Mouse (Mus musculus): ENCODE results near the gene Gm20388. TPM values are rescaled to one million over a fixed set of nuclear protein-coding genes. Genes with fewer than 3 reads are reported as not detected.
A peak's percentile ranks its signal among the peaks of the same experiment; 100 is the strongest.

Gene Gm20388
- polyA plus RNA-seq, 1 experiment: 0.36 TPM

DNA sequence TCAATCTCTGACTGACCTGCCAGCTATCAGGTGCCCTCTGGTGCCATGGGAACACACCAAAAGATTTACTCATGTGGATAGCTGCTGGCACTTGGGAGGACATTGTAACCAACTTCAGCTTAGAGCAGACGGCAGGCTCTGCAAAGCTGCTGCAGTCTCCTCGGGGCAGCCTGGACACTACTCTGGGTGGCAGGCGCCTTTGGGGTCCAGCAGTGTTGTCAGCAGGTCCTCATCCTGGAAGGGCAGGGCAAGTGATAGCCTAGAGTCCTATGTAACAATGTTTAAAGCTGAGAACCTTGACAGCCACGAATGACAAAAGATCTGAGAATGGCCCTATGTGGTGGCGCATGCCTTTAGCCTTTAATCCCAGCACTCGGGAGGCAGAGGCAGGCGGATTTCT lies 1687.5 kb downstream of the Gm20388 start:
- no peaks in the 10 kb centered on the region for H3K9me3 ChIP-seq (ENCODE audit: control insufficient read depth, low read length)
- TF ChIP-seq GATA1 (IDR thresholded peaks at IDR 0.05; ENCODE audit: low read length) (no peak), TAL1 (IDR thresholded peaks at IDR 0.05; ENCODE audit: low read length) (no peak)
- H3K4me1 ChIP-seq (ENCODE audit: control insufficient read depth): peaks cover 4% of the 10 kb centered on the region
- no peaks in the 10 kb centered on the region for H3K27me3 ChIP-seq (ENCODE audit: control insufficient read depth)
- no peak overlapping the region for H3K4me3 ChIP-seq (replicated peaks)
- H3K36me3 ChIP-seq (ENCODE audit: control insufficient read depth): peaks cover 72% of the 10 kb centered on the region

DNA sequence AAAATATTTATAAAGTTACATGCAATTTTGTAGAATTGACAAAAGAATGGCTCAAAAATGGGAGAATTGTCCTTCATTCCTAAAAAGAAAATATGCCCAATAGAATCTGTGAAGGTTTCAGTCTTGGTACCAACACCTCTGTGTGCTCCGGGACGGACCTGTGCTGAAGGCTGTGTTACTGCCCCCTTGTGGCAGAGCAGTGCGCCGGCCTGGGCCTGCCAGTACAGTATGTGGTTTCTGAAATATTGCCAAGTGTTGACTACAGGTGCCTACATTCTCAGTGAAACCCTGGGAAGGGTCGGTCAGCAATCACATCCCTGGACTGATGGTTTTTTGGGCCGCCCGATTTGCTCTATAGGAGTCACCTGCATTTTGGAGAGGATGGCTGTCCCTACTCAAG lies 1688.3 kb downstream of the Gm20388 start:
- no peaks in the 10 kb centered on the region for H3K27me3 ChIP-seq (ENCODE audit: control insufficient read depth)
- no peak for TF ChIP-seq GATA1 (IDR thresholded peaks at IDR 0.05; ENCODE audit: low read length)
- TF ChIP-seq TAL1 (IDR thresholded peaks at IDR 0.05; ENCODE audit: low read length): no peak
- H3K4me1 ChIP-seq (ENCODE audit: control insufficient read depth): peaks cover 3% of the 10 kb centered on the region
- peaks cover 67% of the 10 kb centered on the region for H3K36me3 ChIP-seq (ENCODE audit: control insufficient read depth)
- no peak overlapping the region for H3K4me3 ChIP-seq (replicated peaks)
- no peaks in the 10 kb centered on the region for H3K9me3 ChIP-seq (ENCODE audit: control insufficient read depth, low read length)

DNA sequence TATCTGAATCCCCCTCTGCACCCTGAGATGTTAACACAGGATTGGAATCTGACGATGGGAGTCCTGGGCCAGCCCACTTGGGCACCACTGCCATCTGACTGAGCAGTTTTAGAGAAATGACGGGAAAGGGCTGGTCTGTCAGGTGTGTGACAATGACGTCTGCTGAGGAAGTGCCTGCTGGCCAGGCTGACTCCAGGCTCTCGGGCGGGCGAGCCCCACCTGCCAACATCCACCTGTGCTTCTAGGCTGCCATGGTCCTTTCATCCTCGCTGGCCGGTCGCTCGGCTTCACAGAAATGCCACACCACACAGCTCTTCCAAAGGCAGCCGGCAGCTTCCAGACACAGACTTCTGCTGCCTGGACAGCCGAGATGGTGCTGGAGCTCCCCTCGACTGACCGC lies 1689.2 kb downstream of the Gm20388 start:
- peaks cover 66% of the 10 kb centered on the region for H3K36me3 ChIP-seq (ENCODE audit: control insufficient read depth)
- no peak for TF ChIP-seq GATA1 (IDR thresholded peaks at IDR 0.05; ENCODE audit: low read length)
- TF ChIP-seq TAL1 (IDR thresholded peaks at IDR 0.05; ENCODE audit: low read length): no peak
- H3K4me1 ChIP-seq (ENCODE audit: control insufficient read depth): no peaks in the 10 kb centered on the region
- no peak overlapping the region for H3K4me3 ChIP-seq (replicated peaks)
- H3K9me3 ChIP-seq (ENCODE audit: control insufficient read depth, low read length): no peaks in the 10 kb centered on the region
- no peaks in the 10 kb centered on the region for H3K27me3 ChIP-seq (ENCODE audit: control insufficient read depth)

DNA sequence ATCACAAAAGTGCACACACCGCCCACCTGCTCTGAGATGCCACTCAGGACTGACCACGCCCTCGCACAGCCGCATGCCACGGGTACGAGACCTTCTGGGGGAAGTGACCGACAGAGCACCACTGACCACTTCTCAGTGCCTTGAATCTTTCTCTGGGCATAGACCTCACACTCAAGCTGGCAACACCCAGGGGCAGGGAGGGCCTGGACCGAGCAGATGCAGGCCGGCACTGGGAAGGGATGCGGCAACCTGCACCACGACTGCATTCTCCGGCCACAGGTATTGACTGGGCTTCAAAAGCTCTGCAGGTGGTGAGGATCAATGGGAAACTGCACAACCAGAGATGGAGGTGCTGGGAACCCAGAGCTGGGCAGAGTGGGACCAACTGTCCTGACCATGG lies 1691.8 kb downstream of the Gm20388 start:
- H3K27me3 ChIP-seq (ENCODE audit: control insufficient read depth): no peaks in the 10 kb centered on the region
- no peak overlapping the region for H3K4me3 ChIP-seq (replicated peaks)
- TF ChIP-seq TAL1 (IDR thresholded peaks at IDR 0.05; ENCODE audit: low read length): no peak
- TF ChIP-seq GATA1 (IDR thresholded peaks at IDR 0.05; ENCODE audit: low read length): no peak
- H3K4me1 ChIP-seq (ENCODE audit: control insufficient read depth): no peaks in the 10 kb centered on the region
- peaks cover 41% of the 10 kb centered on the region for H3K36me3 ChIP-seq (ENCODE audit: control insufficient read depth)
- H3K9me3 ChIP-seq (ENCODE audit: control insufficient read depth, low read length): no peaks in the 10 kb centered on the region

DNA sequence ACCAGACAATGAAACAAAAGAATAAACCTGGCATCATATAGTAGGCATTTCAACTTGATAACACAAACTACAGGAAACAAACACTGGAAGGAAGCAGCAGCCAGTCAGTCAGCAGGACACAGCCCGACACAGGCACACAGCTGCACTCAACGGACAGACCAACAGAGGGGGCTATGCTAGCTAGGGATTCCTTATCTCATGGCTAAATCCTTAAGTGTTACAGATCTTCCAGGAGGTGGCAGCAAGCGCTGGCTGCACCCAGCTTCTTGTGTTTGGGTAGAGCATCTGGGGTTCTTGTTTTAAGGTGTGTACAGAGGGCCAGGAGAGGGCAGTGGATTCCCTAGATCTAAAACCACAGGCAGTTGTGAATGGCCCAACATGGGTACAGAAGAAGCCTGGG lies 1692.2 kb downstream of the Gm20388 start:
- no peaks in the 10 kb centered on the region for H3K4me1 ChIP-seq (ENCODE audit: control insufficient read depth)
- no peaks in the 10 kb centered on the region for H3K27me3 ChIP-seq (ENCODE audit: control insufficient read depth)
- H3K4me3 ChIP-seq (replicated peaks): no peak overlapping the region
- H3K36me3 ChIP-seq (ENCODE audit: control insufficient read depth): peaks cover 36% of the 10 kb centered on the region
- TF ChIP-seq TAL1 (IDR thresholded peaks at IDR 0.05; ENCODE audit: low read length) (no peak), GATA1 (IDR thresholded peaks at IDR 0.05; ENCODE audit: low read length) (peak; percentile 49)
- H3K9me3 ChIP-seq (ENCODE audit: control insufficient read depth, low read length): no peaks in the 10 kb centered on the region

DNA sequence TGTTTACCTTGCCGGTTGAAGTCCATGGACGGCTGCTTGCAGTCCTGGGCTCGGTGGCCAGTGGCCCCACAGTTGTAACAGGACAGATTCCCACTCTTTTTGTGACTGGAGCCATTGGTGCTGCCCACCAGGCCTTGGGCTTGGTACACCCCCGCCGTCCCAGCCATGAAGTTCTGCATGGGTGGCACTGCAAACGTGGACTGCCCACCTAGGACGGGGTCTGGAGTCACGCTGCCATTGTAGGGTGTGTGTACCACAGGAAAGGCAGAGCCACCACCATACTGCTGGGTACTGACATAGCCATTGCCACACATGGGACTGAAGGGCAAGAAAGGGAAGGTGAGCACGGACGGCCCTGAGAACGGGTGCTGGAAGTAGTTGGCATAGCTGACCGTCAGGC lies 1693.2 kb downstream of the Gm20388 start:
- TF ChIP-seq TAL1 (IDR thresholded peaks at IDR 0.05; ENCODE audit: low read length): no peak
- TF ChIP-seq GATA1 (IDR thresholded peaks at IDR 0.05; ENCODE audit: low read length): no peak
- Histone ChIP-seq H3K9me3 (ENCODE audit: control insufficient read depth, low read length) (no peaks in the 10 kb centered on the region), H3K4me1 (ENCODE audit: control insufficient read depth) (no peaks in the 10 kb centered on the region), H3K4me3 (replicated peaks) (no peak overlapping the region), H3K36me3 (ENCODE audit: control insufficient read depth) (peaks cover 30% of the 10 kb centered on the region), H3K27me3 (ENCODE audit: control insufficient read depth) (no peaks in the 10 kb centered on the region)

DNA sequence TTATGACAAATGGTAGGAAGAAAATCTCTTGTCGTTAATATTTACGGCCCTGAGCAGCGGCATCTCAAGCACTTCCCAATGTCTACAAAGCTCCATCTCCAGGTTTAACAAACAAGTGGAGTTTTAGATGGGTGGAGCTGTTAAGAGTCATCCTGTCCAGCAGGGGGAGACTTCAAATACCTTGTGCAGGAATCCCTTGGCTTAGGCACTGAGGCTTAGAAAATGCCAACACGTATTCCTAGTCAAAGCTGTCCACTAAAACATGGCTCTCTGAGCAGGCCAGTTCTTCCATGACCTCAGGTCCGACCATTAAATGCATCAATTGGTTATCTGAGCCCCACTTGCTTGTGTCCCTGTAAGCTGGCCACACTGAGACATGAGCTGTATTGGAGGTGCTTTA lies 1697.0 kb downstream of the Gm20388 start:
- H3K9me3 ChIP-seq (ENCODE audit: control insufficient read depth, low read length): no peaks in the 10 kb centered on the region
- H3K4me3 ChIP-seq (replicated peaks): no peak overlapping the region
- TF ChIP-seq TAL1 (IDR thresholded peaks at IDR 0.05; ENCODE audit: low read length): no peak
- TF ChIP-seq GATA1 (IDR thresholded peaks at IDR 0.05; ENCODE audit: low read length): no peak
- H3K27me3 ChIP-seq (ENCODE audit: control insufficient read depth): no peaks in the 10 kb centered on the region
- peaks cover 11% of the 10 kb centered on the region for H3K36me3 ChIP-seq (ENCODE audit: control insufficient read depth)
- H3K4me1 ChIP-seq (ENCODE audit: control insufficient read depth): no peaks in the 10 kb centered on the region

DNA sequence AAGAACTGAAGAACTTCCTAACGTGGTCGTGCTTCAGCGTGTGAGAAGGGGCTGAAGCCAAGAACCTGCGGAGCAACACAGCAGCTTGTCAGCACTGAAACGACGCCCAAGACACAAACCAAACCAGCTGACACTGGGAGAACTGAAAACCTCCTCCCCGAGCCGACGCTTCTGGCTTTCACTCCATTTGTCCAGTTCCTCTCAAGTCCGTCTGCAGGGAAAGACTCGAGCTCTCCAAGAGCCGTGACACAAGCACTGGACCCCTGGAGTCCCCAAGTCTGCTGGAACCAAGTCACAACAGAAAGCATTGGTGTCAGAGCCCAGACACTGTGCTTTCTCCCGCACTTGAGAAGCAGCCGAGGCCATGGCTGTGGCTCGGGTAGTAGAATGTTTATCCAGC lies 1698.6 kb downstream of the Gm20388 start:
- Histone ChIP-seq H3K27me3 (ENCODE audit: control insufficient read depth) (no peaks in the 10 kb centered on the region), H3K4me3 (replicated peaks) (no peak overlapping the region)
- no peak for TF ChIP-seq GATA1 (IDR thresholded peaks at IDR 0.05; ENCODE audit: low read length)
- TF ChIP-seq TAL1 (IDR thresholded peaks at IDR 0.05; ENCODE audit: low read length): no peak

DNA sequence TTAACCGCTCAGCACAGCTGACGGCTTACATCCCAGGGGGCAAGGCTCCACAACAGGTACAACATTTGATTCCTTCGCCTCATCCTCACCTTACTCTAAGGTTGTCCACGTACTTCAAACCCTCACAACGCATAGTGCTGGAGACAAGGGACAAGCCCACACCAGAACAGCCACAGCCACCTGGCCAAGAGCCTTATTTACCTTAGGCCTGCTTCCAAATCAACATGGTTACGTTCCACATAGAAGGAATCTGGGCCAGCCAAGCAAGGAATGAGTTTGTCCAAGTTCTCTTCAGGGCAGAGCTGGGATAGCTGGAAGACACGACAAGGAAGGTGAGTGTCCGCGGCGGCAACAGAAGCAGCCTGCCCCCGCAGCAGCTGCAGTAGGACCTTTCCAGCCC lies 1699.3 kb downstream of the Gm20388 start:
- no peaks in the 10 kb centered on the region for H3K27me3 ChIP-seq (ENCODE audit: control insufficient read depth)
- no peaks in the 10 kb centered on the region; the same call in 1 of the 2 replicates for H3K36me3 ChIP-seq (ENCODE audit: control insufficient read depth)
- no peak for TF ChIP-seq GATA1 (IDR thresholded peaks at IDR 0.05; ENCODE audit: low read length)
- TF ChIP-seq TAL1 (IDR thresholded peaks at IDR 0.05; ENCODE audit: low read length): no peak
- H3K4me3 ChIP-seq (replicated peaks): no peak overlapping the region
- no peaks in the 10 kb centered on the region for H3K9me3 ChIP-seq (ENCODE audit: control insufficient read depth, low read length)
- H3K4me1 ChIP-seq (ENCODE audit: control insufficient read depth): no peaks in the 10 kb centered on the region

More for the DNA sequence above, 1698.6 kb downstream of the Gm20388 start:
- H3K4me1 ChIP-seq (ENCODE audit: control insufficient read depth): no peaks in the 10 kb centered on the region
- H3K9me3 ChIP-seq (ENCODE audit: control insufficient read depth, low read length): no peaks in the 10 kb centered on the region
- H3K36me3 ChIP-seq (ENCODE audit: control insufficient read depth): peaks cover 6% of the 10 kb centered on the region; the same call in 1 of the 2 replicates

DNA sequence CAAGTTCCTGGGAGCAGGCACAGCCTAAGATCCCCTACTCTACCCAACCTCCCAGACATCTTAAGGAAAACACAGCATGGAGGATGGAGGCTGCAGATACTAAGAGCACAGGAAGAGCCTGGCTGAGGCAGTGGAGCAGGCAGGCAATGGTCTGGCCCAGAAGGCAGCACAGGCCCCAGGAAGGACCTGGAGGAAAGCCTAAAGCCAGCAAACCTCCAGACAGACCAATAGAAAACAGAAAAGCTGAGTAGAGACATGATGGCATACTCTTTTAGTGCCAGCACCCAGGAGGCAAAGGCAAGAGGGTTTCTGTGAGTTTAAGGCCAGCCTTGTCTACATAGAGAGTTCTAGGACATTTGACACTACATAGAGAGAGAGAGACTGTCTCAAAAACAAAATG lies 1702.8 kb downstream of the Gm20388 start:
- Histone ChIP-seq H3K9me3 (ENCODE audit: control insufficient read depth, low read length) (no peaks in the 10 kb centered on the region), H3K4me1 (ENCODE audit: control insufficient read depth) (no peaks in the 10 kb centered on the region), H3K36me3 (ENCODE audit: control insufficient read depth) (no peaks in the 10 kb centered on the region; the same call in 1 of the 2 replicates), H3K4me3 (replicated peaks) (no peak overlapping the region), H3K27me3 (ENCODE audit: control insufficient read depth) (no peaks in the 10 kb centered on the region)
- TF ChIP-seq GATA1 (IDR thresholded peaks at IDR 0.05; ENCODE audit: low read length): no peak
- TF ChIP-seq TAL1 (IDR thresholded peaks at IDR 0.05; ENCODE audit: low read length): no peak

Data from erythroblast, embryonic 14.5 days (primary cell).